15 mouse cellular contexts compared by ENCODE assay signal in the genomic region with DNA sequence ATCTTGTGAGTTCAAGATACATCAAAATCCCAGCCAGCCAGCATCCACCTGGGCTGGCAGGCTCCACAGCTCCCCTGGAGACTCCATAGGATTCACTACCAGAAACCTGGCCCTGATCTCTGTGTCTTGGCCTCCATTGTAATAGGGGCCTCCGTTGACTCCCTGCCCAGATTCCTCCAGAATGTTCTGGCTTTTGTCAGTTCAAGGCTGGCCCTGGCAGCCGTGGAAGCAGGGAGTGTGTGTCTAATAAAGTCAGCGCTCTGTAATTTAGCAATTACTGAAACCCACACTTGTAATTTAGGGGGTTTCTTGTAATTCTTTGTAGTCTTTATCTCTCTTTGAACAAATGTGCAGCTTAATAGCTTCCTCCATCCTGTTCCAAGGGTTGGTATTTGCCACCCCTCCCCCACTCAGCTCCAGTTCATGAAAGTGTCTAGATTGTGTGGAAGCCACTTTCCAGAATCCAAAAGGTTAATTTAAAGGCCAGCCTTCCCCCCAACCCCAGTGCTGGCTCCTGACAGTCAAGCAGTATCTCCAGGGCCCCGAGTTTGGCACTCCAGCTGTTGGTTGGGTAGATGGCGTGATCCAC.
DNase-seq lines count a peak whose midpoint lies in the region; ATAC-seq and TF ChIP-seq lines count a peak whose summit lies in the region.
"Had no signal": no experiment of that assay in that cellular context is flagged by ENCODE, and none has a peak within 500 bp of the region (broad histone marks: within the 10 kb centered on the region; RNA-seq: fewer than 3 reads in every experiment).

No protein-coding gene starts in this region.

- DNase-seq in heart, embryonic 10.5 days (ENCODE audit: low spot score): no peak
- DNase-seq in heart, postnatal 36 days: no peak
- DNase-seq in embryonic facial prominence, embryonic 10.5 days (ENCODE audit: low spot score): peak; percentile 51
- no peak for DNase-seq in cerebellum, adult 2 months
- DNase-seq in right cerebral cortex, adult 2 months (ENCODE audit: low spot score in 2 of 2): no peak
- DNase-seq: adrenal gland, postnatal 10 days; cerebellum, adult 18-20 months; gastrocnemius, postnatal 36 days; lung, adult 2 months; lung, postnatal 36 days; right cerebral cortex, postnatal 4 days had no signal

- H3K27me3 ChIP-seq in heart, embryonic 10.5 days (ENCODE audit: insufficient read depth, poor library complexity, severe bottlenecking): peaks cover 25% of the 10 kb centered on the region
- H3K27me3 ChIP-seq in embryonic facial prominence, embryonic 10.5 days (replicated peaks; ENCODE audit: low read depth, poor library complexity, severe bottlenecking): peaks cover 30% of the 10 kb centered on the region
- no peaks in the 10 kb centered on the region for H3K27me3 ChIP-seq in intestine, embryonic 16.5 days (replicated peaks; ENCODE audit: control insufficient read depth, insufficient read depth, low read length)
- H3K27me3 ChIP-seq in stomach, embryonic 16.5 days (ENCODE audit: control insufficient read depth, insufficient read depth, low read length): no peaks in the 10 kb centered on the region
- H3K27me3 ChIP-seq in cerebellum, adult 2 months (ENCODE audit: control insufficient read depth, insufficient read depth, low read length): no peaks in the 10 kb centered on the region

- H3K4me2 ChIP-seq in intestine, embryonic 16.5 days (ENCODE audit: low read depth, low read length): no peak overlapping the region
- H3K4me2 ChIP-seq in stomach, embryonic 16.5 days (ENCODE audit: low read depth, low read length): no peak overlapping the region
- H3K4me2 ChIP-seq: liver, embryonic 12.5 days had no signal

- no peaks in the 10 kb centered on the region for H3K36me3 ChIP-seq in heart, embryonic 10.5 days
- no peaks in the 10 kb centered on the region for H3K36me3 ChIP-seq in embryonic facial prominence, embryonic 10.5 days (replicated peaks)
- no peaks in the 10 kb centered on the region for H3K36me3 ChIP-seq in intestine, embryonic 16.5 days (ENCODE audit: control insufficient read depth, insufficient read depth, low read length)
- no peaks in the 10 kb centered on the region for H3K36me3 ChIP-seq in stomach, embryonic 16.5 days (ENCODE audit: control insufficient read depth, insufficient read depth, low read length)
- H3K36me3 ChIP-seq: liver, embryonic 12.5 days; midbrain, embryonic 10.5 days had no signal

- intact Hi-C loops in heart, postnatal 36 days (cut with DNase I): no loop called here

- H3K4me1 ChIP-seq in heart, embryonic 10.5 days: peaks cover 28% of the 10 kb centered on the region
- H3K4me1 ChIP-seq in embryonic facial prominence, embryonic 10.5 days: peaks cover 49% of the 10 kb centered on the region
- 0 out of 2 replicates have a peak, but pooled peaks cover 11% of the 10 kb centered on the region for H3K4me1 ChIP-seq in intestine, embryonic 16.5 days (ENCODE audit: control insufficient read depth, insufficient read depth, low read length)
- peaks cover 7% of the 10 kb centered on the region; the same call in 1 of the 2 replicates for H3K4me1 ChIP-seq in stomach, embryonic 16.5 days (ENCODE audit: control insufficient read depth, insufficient read depth, low read length)
- H3K4me1 ChIP-seq in cerebellum, adult 2 months (ENCODE audit: control insufficient read depth, insufficient read depth, low read length): no peaks in the 10 kb centered on the region

- TF ChIP-seq POLR2A in cerebellum, adult 2 months (IDR thresholded peaks at IDR 0.05; ENCODE audit: borderline replicate concordance, insufficient read depth, low read length): no peak

- no peak overlapping the region for H3K9ac ChIP-seq in intestine, embryonic 16.5 days (ENCODE audit: low read depth, low read length)
- no peak overlapping the region for H3K9ac ChIP-seq in stomach, embryonic 16.5 days (ENCODE audit: low read length)
- H3K9ac ChIP-seq: liver, embryonic 12.5 days had no signal

- TF ChIP-seq CTCF in cerebellum, adult 2 months (IDR thresholded peaks at IDR 0.05; ENCODE audit: borderline replicate concordance, insufficient read depth, low read depth, low read length): no peak

- peak overlapping the region; percentile 52 for H3K27ac ChIP-seq in heart, embryonic 10.5 days
- H3K27ac ChIP-seq in embryonic facial prominence, embryonic 10.5 days (replicated peaks): no peak overlapping the region; the same call in 1 of the 2 replicates
- peak overlapping the region; percentile 37; the same call in 1 of the 2 replicates for H3K27ac ChIP-seq in intestine, embryonic 16.5 days (ENCODE audit: low read length)
- H3K27ac ChIP-seq in stomach, embryonic 16.5 days (ENCODE audit: low read length): no peak overlapping the region
- no peak overlapping the region for H3K27ac ChIP-seq in cerebellum, adult 2 months (ENCODE audit: insufficient read depth, low read length)
- H3K27ac ChIP-seq: liver, embryonic 12.5 days had no signal

- 0 out of 2 replicates have a peak, but pooled peaks have one; percentile 45 for ATAC-seq in intestine, embryonic 16.5 days
- ATAC-seq in stomach, embryonic 16.5 days (ENCODE audit: insufficient read depth, low FRiP score): peak; percentile 28; the same call in 1 of the 2 replicates
- ATAC-seq: liver, embryonic 12.5 days had no signal

- no peak overlapping the region for H3K4me3 ChIP-seq in heart, embryonic 10.5 days
- H3K4me3 ChIP-seq in embryonic facial prominence, embryonic 10.5 days: no peak overlapping the region
- H3K4me3 ChIP-seq in intestine, embryonic 16.5 days (ENCODE audit: low read length): no peak overlapping the region
- H3K4me3 ChIP-seq in stomach, embryonic 16.5 days (replicated peaks; ENCODE audit: low read length): no peak overlapping the region
- no peak overlapping the region for H3K4me3 ChIP-seq in cerebellum, adult 2 months (replicated peaks; ENCODE audit: insufficient read depth, low read depth, low read length)
- H3K4me3 ChIP-seq: liver, embryonic 12.5 days; midbrain, embryonic 10.5 days had no signal

- no peaks in the 10 kb centered on the region for H3K9me3 ChIP-seq in heart, embryonic 10.5 days
- H3K9me3 ChIP-seq in embryonic facial prominence, embryonic 10.5 days: no peaks in the 10 kb centered on the region
- no peaks in the 10 kb centered on the region for H3K9me3 ChIP-seq in intestine, embryonic 16.5 days (ENCODE audit: control insufficient read depth, low read length)
- no peaks in the 10 kb centered on the region for H3K9me3 ChIP-seq in stomach, embryonic 16.5 days (replicated peaks; ENCODE audit: control insufficient read depth, low read length)
- H3K9me3 ChIP-seq: liver, embryonic 12.5 days; midbrain, embryonic 10.5 days had no signal

- 51% methylated on average over 5 of the region's 5 CpGs for whole genome bisulfite sequencing in heart, embryonic 10.5 days
- WGBS in embryonic facial prominence, embryonic 10.5 days: 48% methylated on average over 5 of the region's 5 CpGs
- WGBS in intestine, embryonic 16.5 days: 47% methylated on average over 5 of the region's 5 CpGs
- WGBS in stomach, embryonic 16.5 days: 43% methylated on average over 5 of the region's 5 CpGs
- WGBS in cerebellum, adult 2 months: 64% methylated on average over 5 of the region's 5 CpGs

Comparison
In these comparisons a context has a peak if more than half of its experiments do, and no peak if none do; other contexts are left out.
1. H3K27ac ChIP-seq: peak in heart, embryonic 10.5 days (single experiment) and intestine, embryonic 16.5 days (single experiment); none in embryonic facial prominence, embryonic 10.5 days (single experiment), stomach, embryonic 16.5 days (single experiment) and cerebellum, adult 2 months (single experiment).